Mouse (Mus musculus): ENCODE data around the gene Atg9a. TPM values are rescaled to one million over a fixed set of nuclear protein-coding genes. Genes with fewer than 3 reads are reported as not detected.

The Atg9a gene
- polyA plus RNA-seq, 1 experiment, result 10.6 TPM

- Histone ChIP-seq H3K9me3 (replicated peaks; ENCODE audit: control insufficient read depth, insufficient read depth, low read length, poor library complexity, severe bottlenecking) (no peaks in the 10 kb centered on the region), H3K9ac (ENCODE audit: low read depth, poor library complexity, severe bottlenecking) (no peak within 1 kb of the TSS), H3K27me3 (ENCODE audit: control insufficient read depth, insufficient read depth, low read length, poor library complexity, severe bottlenecking) (no peaks in the 10 kb centered on the region), H3K36me3 (ENCODE audit: control insufficient read depth, insufficient read depth, low read length, poor library complexity, severe bottlenecking) (no peaks in the 10 kb centered on the region), H3K4me3 (ENCODE audit: low read depth, low read length) (no peak within 1 kb of the TSS), H3K27ac (ENCODE audit: insufficient read depth, low read length) (no peak within 1 kb of the TSS), H3K4me1 (ENCODE audit: control insufficient read depth, insufficient read depth, low read length) (peaks cover 10% of the 10 kb centered on the region)
- TF ChIP-seq CTCF (IDR thresholded peaks at IDR 0.05; ENCODE audit: low read depth, low read length) (no peak), POLR2A (IDR thresholded peaks at IDR 0.05; ENCODE audit: insufficient read depth, low read length) (no peak), EP300 (IDR thresholded peaks at IDR 0.05; ENCODE audit: insufficient read depth, low read depth, low read length) (no peak)
Observed at GRCm38 (mm10) chr1:75231664-75232152, 39.7 kb upstream of the Atg9a start, which contains the start of gene A630095N17Rik. Gene A630095N17Rik (minus strand): TSS chr1:75232102.

- TF ChIP-seq CTCF (IDR thresholded peaks at IDR 0.05; ENCODE audit: low read depth, low read length) (no peak), EP300 (IDR thresholded peaks at IDR 0.05; ENCODE audit: insufficient read depth, low read depth, low read length) (no peak), POLR2A (IDR thresholded peaks at IDR 0.05; ENCODE audit: insufficient read depth, low read length) (no peak)
Observed at GRCm38 (mm10) chr1:75231224-75231623, 39.2 kb upstream of the Atg9a start.

GRCm38 (mm10) chr1:75230335-75230994 lies 38.5 kb upstream of the Atg9a start:
- H3K36me3 ChIP-seq (ENCODE audit: control insufficient read depth, insufficient read depth, low read length, poor library complexity, severe bottlenecking), result no peaks in the 10 kb centered on the region
- H3K4me3 ChIP-seq (ENCODE audit: low read depth, low read length), result no peak overlapping the region
- H3K9ac ChIP-seq (ENCODE audit: low read depth, poor library complexity, severe bottlenecking), result no peak overlapping the region
- no peaks in the 10 kb centered on the region for H3K27me3 ChIP-seq (ENCODE audit: control insufficient read depth, insufficient read depth, low read length, poor library complexity, severe bottlenecking)
- H3K4me1 ChIP-seq (ENCODE audit: control insufficient read depth, insufficient read depth, low read length), result peaks cover 10% of the 10 kb centered on the region
- H3K27ac ChIP-seq (ENCODE audit: insufficient read depth, low read length), result no peak overlapping the region
- no peaks in the 10 kb centered on the region for H3K9me3 ChIP-seq (replicated peaks; ENCODE audit: control insufficient read depth, insufficient read depth, low read length, poor library complexity, severe bottlenecking)
- TF ChIP-seq EP300 (IDR thresholded peaks at IDR 0.05; ENCODE audit: insufficient read depth, low read depth, low read length) (no peak), CTCF (IDR thresholded peaks at IDR 0.05; ENCODE audit: low read depth, low read length) (no peak), POLR2A (IDR thresholded peaks at IDR 0.05; ENCODE audit: insufficient read depth, low read length) (no peak)

More at GRCm38 (mm10) chr1:75231224-75231623, 39.2 kb upstream of the Atg9a start:
- H3K27me3 ChIP-seq (ENCODE audit: control insufficient read depth, insufficient read depth, low read length, poor library complexity, severe bottlenecking), result no peaks in the 10 kb centered on the region
- peaks cover 10% of the 10 kb centered on the region for H3K4me1 ChIP-seq (ENCODE audit: control insufficient read depth, insufficient read depth, low read length)
- H3K9ac ChIP-seq (ENCODE audit: low read depth, poor library complexity, severe bottlenecking), result no peak overlapping the region
- H3K36me3 ChIP-seq (ENCODE audit: control insufficient read depth, insufficient read depth, low read length, poor library complexity, severe bottlenecking), result no peaks in the 10 kb centered on the region
- H3K4me3 ChIP-seq (ENCODE audit: low read depth, low read length), result no peak overlapping the region
- H3K27ac ChIP-seq (ENCODE audit: insufficient read depth, low read length), result no peak overlapping the region
- H3K9me3 ChIP-seq (replicated peaks; ENCODE audit: control insufficient read depth, insufficient read depth, low read length, poor library complexity, severe bottlenecking), result no peaks in the 10 kb centered on the region

GRCm38 (mm10) chr1:75229158-75229557 lies 37.2 kb upstream of the Atg9a start:
- Histone ChIP-seq H3K27ac (ENCODE audit: insufficient read depth, low read length) (no peak overlapping the region), H3K4me1 (ENCODE audit: control insufficient read depth, insufficient read depth, low read length) (peaks cover 11% of the 10 kb centered on the region), H3K9ac (ENCODE audit: low read depth, poor library complexity, severe bottlenecking) (no peak overlapping the region), H3K27me3 (ENCODE audit: control insufficient read depth, insufficient read depth, low read length, poor library complexity, severe bottlenecking) (no peaks in the 10 kb centered on the region), H3K9me3 (replicated peaks; ENCODE audit: control insufficient read depth, insufficient read depth, low read length, poor library complexity, severe bottlenecking) (no peaks in the 10 kb centered on the region), H3K4me3 (ENCODE audit: low read depth, low read length) (no peak overlapping the region), H3K36me3 (ENCODE audit: control insufficient read depth, insufficient read depth, low read length, poor library complexity, severe bottlenecking) (no peaks in the 10 kb centered on the region)
- no peak for TF ChIP-seq POLR2A (IDR thresholded peaks at IDR 0.05; ENCODE audit: insufficient read depth, low read length)
- no peak for TF ChIP-seq EP300 (IDR thresholded peaks at IDR 0.05; ENCODE audit: insufficient read depth, low read depth, low read length)
- TF ChIP-seq CTCF (IDR thresholded peaks at IDR 0.05; ENCODE audit: low read depth, low read length), result no peak

- TF ChIP-seq CTCF (IDR thresholded peaks at IDR 0.05; ENCODE audit: low read depth, low read length) (no peak), POLR2A (IDR thresholded peaks at IDR 0.05; ENCODE audit: insufficient read depth, low read length) (no peak), EP300 (IDR thresholded peaks at IDR 0.05; ENCODE audit: insufficient read depth, low read depth, low read length) (no peak)
- no peaks in the 10 kb centered on the region for H3K36me3 ChIP-seq (ENCODE audit: control insufficient read depth, insufficient read depth, low read length, poor library complexity, severe bottlenecking)
- H3K9me3 ChIP-seq (replicated peaks; ENCODE audit: control insufficient read depth, insufficient read depth, low read length, poor library complexity, severe bottlenecking), result no peaks in the 10 kb centered on the region
- H3K27me3 ChIP-seq (ENCODE audit: control insufficient read depth, insufficient read depth, low read length, poor library complexity, severe bottlenecking), result no peaks in the 10 kb centered on the region
- peaks cover 14% of the 10 kb centered on the region for H3K4me1 ChIP-seq (ENCODE audit: control insufficient read depth, insufficient read depth, low read length)
- H3K27ac ChIP-seq (ENCODE audit: insufficient read depth, low read length), result peak overlapping the region; percentile 4; the same call in 1 of the 2 replicates
- no peak overlapping the region for H3K9ac ChIP-seq (ENCODE audit: low read depth, poor library complexity, severe bottlenecking)
- H3K4me3 ChIP-seq (ENCODE audit: low read depth, low read length), result no peak overlapping the region
Observed at GRCm38 (mm10) chr1:75227653-75228052, 35.7 kb upstream of the Atg9a start.

- Histone ChIP-seq H3K9ac (ENCODE audit: low read depth, poor library complexity, severe bottlenecking) (no peak overlapping the region), H3K4me1 (ENCODE audit: control insufficient read depth, insufficient read depth, low read length) (peaks cover 13% of the 10 kb centered on the region), H3K27me3 (ENCODE audit: control insufficient read depth, insufficient read depth, low read length, poor library complexity, severe bottlenecking) (no peaks in the 10 kb centered on the region), H3K27ac (ENCODE audit: insufficient read depth, low read length) (no peak overlapping the region), H3K36me3 (ENCODE audit: control insufficient read depth, insufficient read depth, low read length, poor library complexity, severe bottlenecking) (no peaks in the 10 kb centered on the region), H3K4me3 (ENCODE audit: low read depth, low read length) (no peak overlapping the region), H3K9me3 (replicated peaks; ENCODE audit: control insufficient read depth, insufficient read depth, low read length, poor library complexity, severe bottlenecking) (no peaks in the 10 kb centered on the region)
- TF ChIP-seq POLR2A (IDR thresholded peaks at IDR 0.05; ENCODE audit: insufficient read depth, low read length), result no peak
- no peak for TF ChIP-seq CTCF (IDR thresholded peaks at IDR 0.05; ENCODE audit: low read depth, low read length)
- no peak for TF ChIP-seq EP300 (IDR thresholded peaks at IDR 0.05; ENCODE audit: insufficient read depth, low read depth, low read length)
Observed at GRCm38 (mm10) chr1:75226138-75226537, 34.1 kb upstream of the Atg9a start.

Measured in ES-Bruce4 (cell line).